Mouse (Mus musculus): ENCODE measurements at regions not wholly inside any gene's neighbourhood (a gene's known extent, or its start where the extent isn't known, plus 50 kb on each side); places are given as distances from the start of the nearest gene placed in this dataset.

- TF ChIP-seq POLR2A (IDR thresholded peaks at IDR 0.05; ENCODE audit: extremely low read depth, insufficient read depth, low read length) (no peak), CTCF (IDR thresholded peaks at IDR 0.05; ENCODE audit: extremely low read depth, insufficient read depth, low read length) (peak; percentile 21; the same call in 1 of the 2 replicates)
Measured at GRCm38 (mm10) chr2:116216418-116216817, 150.8 kb upstream of the Meis2 start.

All from cortical plate, adult 2 months (tissue).